Mouse (Mus musculus): Measurements from ENCODE around the gene Pde6h. TPM values are rescaled to one million over a fixed set of nuclear protein-coding genes. Genes with fewer than 3 reads are reported as not detected.

Gene Pde6h
- total RNA-seq, 2 experiments from 2014 or later, result not detected

DNA sequence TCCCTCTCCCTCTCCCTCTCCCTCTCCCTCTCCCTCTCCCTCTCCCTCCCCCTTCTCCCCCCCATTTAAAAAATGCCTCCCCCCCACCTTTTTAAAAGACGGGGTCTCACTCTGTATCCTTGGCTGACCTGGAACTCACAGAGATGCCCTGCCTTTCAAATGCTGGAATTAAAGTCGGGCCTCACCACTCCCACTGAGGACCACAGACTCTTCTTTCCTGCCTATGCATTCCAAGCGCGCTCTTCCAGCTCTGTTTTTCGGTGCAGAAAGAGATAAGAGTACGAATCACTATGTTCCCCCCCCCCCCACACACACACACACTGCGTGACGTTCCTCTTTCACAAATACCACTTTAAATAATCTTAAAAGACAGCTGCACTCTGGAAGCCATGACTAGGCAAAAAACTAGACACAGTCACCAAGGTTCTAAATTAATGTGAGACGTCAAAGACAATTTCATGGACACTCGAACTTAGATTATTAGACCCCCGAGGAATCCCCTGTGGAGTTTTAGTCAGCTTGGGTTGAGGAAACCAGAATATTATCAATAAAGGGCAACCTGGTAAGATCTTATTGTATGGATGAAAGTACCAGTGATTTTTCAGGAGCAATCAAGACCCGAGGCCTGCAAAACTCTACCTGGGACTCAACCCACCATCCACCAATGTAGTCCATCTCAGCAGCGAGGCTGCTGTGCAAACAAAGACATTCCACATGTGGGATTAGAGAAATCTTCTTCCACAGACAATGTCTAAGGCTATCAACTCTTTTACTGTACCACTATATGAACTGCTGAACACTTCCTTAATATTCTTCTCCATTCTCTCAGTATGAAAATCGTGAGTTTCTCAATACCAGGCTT is 15.9 kb downstream of the Pde6h start:
- ATAC-seq (replicated peaks; ENCODE audit: poor library complexity, severe bottlenecking), result peak; percentile 57

DNA sequence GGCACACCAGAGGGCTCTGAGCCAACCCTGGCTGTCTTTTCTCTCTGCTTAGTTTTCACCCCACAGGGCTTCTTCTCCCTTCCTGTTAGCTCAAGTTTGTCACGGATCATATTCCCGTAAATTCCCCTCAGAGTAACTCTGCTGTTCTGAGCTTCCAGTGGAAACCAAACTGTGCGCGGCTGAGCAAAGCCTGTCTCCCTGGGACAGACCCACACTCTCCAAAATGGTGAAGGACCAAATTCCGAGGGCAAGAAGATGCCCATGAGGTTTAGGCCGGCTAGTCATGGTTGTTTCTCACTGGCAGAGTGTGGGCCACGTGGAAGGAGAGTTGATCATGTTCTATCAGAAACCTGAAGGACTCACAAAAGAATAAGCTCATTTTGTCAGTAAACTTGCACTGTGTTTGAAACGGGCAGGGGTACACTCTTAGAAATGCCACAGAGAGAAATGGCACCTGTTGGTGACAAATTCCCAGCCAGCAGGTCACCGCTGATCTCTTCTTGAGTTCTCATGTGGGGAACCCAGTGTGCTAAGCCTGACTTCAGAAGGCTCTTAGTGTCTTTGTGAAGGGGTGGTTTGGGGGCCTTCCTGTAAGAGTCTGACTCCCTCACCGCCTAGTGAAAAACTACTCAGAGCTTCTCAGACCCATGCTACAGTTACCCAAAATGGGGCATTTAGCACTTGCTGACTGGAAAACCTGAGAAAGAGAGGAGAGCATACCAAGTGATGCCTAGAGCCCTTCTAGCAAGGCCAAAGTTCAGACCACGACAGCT is 16.7 kb downstream of the Pde6h start:
- ATAC-seq (replicated peaks; ENCODE audit: poor library complexity, severe bottlenecking), result 0 out of 2 replicates have a peak, but pooled peaks have one; percentile 2

DNA sequence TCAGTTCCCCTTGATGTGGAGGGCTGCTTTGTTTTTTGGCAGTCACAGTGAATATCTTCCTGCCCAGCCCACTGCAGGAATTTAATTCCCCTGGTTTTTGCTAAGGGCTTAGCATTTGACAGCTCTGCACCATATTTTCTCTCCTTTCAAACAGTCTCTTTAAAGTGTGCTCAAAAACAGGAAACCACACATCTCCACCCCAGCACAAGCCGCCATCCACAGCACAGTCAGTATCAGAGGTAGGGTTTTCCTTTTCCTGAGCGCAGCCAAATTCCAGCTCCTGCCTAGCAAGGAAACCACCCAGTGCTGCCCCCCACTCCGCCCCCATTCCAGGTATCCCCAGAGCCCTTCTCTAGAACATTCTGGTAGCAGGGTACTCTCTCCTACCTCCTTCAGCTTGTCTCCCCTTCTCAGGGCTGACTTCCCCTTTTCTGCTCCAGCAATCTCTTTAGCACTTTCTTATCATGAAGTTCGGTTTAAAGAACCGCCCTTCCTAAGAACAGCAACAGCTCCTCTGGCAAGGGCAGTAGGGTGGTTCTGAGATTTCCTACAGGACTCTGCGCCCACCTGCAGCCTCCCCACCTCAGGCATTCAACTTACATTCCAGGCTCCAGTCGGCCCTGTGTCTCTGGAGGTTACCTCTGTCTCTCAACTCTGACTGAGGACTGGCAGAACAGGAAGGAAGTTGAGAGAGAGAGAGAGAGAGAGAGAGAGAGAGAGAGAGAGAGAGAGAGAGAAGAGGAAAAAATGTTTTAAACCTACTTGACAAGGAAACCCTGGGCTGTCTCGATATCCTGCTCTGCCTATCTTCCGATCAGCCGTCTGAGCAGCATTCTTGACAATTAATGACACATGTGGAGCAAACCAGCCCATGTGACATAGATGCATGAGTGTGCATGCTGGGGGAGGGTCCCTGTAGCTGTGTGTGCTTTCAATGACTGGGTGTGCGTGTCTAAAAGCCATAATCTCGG is 17.7 kb downstream of the Pde6h start, which contains the start of gene Arhgdib:
Arhgdib (minus strand) TSS at position 849 of the 971 bp plus-strand sequence.
- peak; percentile 17 for ATAC-seq (replicated peaks; ENCODE audit: poor library complexity, severe bottlenecking)

DNA sequence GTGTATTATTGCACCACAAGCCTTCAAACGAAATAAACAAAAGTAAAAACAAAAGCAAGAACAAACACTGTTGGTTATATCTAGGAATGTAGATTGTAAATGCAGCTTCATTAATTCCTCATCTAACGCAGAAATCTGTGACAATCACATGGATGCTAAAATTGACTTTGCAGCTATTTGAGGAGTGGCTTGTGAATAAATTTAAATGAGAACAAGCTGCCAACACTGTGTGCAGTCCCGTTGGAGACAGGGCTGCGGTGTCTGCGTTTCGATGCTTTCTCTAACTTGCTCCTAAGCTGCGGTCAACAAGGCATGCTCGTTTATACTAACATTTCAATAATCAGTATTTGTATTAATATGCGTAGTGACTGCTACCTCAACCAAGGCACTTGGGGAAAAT is 18.6 kb downstream of the Pde6h start:
- ATAC-seq (replicated peaks; ENCODE audit: poor library complexity, severe bottlenecking), result no peak

DNA sequence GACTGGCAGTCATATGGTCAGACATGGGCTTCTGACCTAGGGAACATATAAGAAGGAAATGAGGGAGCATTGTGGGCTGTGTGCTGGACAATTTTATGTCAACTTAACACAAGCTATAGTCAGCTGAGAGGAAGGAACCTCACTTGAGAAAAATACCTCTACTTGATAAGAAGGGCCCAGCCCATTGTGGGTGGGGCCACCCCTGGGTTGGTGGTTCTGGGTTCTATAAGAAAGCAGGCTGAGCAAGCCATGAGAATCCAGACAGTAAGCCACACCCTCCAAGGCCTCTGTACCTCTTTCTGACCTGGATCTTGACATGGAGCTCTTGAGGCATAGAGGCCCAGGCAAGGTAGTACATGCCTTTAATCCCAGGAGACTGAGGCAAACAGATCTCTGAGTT is 19.8 kb downstream of the Pde6h start:
- ATAC-seq (replicated peaks; ENCODE audit: poor library complexity, severe bottlenecking), result no peak

DNA sequence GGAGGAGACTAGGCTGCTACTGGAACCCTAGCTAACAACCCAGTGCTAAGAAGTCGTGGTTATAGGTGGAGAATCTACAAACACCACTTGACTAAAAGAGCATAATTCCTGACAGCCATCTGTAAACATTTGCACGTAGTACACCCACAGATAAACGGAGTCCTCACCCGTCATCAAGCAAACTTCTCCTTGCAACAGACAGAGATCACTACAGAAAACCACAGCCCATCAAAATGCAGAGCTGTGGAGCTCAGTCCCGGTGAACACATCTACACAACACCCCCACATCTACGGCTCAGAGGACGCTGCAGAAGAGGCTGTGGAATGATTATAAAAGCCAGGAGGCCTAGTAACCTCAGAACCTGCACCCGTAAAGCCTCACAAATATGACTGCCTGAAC is 20.9 kb downstream of the Pde6h start:
- no peak for ATAC-seq (replicated peaks; ENCODE audit: poor library complexity, severe bottlenecking)

DNA sequence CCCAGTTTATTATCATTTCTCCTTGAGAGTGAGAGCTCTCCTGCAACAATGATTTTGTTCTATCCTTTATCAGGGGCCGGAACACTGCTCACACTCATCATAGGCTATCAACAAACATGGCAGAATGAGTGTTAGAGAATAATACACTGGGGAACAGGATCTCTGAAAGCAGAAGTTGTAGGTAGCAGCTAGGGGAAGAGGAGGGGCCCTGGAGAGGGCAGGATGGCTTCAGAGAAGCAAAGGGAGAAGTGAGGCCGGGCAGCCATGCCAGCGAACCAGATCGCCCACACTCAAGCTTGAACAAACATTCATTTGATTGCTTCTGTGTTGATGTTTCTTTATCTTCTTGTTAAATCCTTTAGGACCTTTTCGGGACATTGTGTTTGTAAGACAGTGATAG is 22.6 kb downstream of the Pde6h start:
- peak; percentile 85 for ATAC-seq (replicated peaks; ENCODE audit: poor library complexity, severe bottlenecking)

DNA sequence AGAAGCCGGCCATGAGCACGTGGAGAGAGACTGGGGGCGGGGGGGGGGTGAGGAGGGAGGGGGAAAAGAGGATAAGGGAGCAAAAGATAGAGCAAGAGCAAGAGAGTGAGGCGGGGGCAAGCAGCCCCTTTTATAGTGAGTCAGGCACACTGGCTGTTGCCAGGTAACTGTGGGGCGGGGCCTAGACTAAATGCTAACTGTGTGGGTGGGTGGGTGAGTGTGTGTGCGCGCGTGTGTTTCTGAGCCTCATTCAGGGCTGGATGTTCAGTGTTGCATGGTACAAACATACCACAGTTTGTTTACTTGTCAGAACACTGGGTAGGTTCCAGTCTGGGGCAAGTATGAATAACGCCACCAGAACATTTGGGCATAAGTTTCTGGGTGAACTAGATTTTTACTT is 23.3 kb downstream of the Pde6h start:
- no peak for ATAC-seq (replicated peaks; ENCODE audit: poor library complexity, severe bottlenecking)

DNA sequence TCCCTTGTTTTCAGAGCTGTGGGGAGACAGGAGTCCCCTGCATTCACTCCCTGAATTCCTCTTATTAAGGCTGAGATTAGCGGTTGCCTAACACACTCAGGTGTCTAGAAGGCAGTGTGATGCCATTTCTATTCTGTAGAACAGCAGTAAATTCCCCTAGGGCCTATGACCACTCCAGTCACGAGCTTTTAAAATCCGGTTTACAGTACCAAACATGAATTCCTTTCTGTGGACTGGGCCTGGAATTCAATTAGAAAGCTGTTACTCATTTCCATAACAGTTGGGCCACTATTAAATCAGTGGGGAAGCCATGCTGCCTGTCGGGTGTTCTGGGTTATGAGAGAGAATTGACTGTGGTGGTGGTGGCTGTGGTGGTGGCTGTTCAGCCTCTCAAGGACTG is 24.1 kb downstream of the Pde6h start:
- no peak for ATAC-seq (replicated peaks; ENCODE audit: poor library complexity, severe bottlenecking)

DNA sequence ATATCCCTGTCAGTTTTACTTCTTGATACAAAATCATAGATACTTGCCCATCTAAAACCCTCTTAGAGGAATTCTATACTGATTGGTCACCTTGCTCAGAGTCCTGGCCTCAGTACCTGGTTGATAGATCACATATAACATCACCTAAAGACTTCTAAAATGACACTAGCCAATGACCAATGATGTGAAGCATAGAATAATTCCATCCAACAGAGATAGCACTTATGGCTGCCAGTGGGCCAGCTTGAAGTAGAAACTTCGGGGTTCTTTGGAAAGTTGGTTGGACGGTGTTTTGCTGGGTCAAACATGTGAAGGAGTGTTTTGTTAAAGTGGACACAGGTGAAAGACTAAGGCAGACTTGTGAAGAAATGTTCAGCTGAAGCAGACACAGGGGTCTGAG is 26.5 kb downstream of the Pde6h start:
- ATAC-seq (replicated peaks; ENCODE audit: poor library complexity, severe bottlenecking), result no peak

DNA sequence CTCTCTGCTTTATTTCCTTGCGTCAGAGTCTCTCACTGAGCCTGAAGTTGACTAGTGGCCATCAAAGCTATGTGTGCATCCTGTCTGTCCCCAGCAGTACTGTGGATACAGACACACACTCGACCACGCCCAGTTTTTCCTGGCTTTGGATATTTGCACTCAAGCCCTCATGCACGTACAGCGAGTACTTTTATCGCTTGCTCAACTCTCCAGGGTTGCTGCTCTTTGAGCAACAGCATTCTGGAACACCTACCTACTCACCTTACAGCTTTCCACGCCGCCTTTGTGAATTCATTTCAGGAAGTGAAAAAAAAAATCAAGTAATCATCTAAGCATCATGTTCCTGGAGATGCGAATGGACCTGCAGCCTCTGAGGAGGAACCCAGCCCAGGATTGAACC is 29.3 kb downstream of the Pde6h start:
- ATAC-seq (replicated peaks; ENCODE audit: poor library complexity, severe bottlenecking), result no peak; the same call in 1 of the 2 replicates

DNA sequence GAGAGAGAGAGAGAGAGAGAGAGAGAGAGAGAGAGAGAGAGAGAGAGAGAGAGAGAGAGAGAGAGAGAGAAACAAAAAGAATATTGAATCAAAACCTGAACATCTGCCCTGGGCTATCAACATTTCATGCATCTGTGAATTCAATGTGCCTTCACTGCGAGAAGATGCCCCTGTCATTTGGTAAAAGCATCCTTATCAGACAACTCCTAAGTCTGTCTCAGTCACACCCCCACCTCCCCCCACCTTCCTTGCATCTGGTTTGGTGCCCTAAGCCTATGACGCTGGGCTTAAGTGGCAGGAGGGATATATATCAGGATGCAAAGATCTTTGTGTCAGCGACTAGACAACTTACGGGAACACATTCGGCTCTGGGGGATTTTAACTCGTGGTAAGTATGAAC is 30.6 kb downstream of the Pde6h start:
- ATAC-seq (replicated peaks; ENCODE audit: poor library complexity, severe bottlenecking), result no peak

DNA sequence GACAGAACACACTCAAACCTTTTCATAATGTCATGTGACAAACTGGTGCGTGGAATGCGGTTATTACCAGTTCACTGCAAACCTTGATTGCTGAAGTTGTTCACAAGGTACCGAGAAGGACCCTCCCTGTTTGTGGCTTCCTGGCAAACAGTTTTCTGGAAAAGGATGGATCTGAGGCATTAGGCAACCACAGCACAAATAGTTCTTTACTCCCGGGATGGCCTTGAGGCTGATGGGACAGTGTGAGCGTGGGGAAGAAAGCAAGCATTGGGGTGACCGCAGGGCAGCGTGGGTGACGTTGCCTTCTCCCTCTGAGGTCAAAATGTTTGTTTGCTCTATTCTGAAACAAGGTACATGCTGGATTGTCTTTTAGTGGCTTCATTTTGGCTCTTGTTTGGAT is 31.1 kb downstream of the Pde6h start:
- no peak for ATAC-seq (replicated peaks; ENCODE audit: poor library complexity, severe bottlenecking)

DNA sequence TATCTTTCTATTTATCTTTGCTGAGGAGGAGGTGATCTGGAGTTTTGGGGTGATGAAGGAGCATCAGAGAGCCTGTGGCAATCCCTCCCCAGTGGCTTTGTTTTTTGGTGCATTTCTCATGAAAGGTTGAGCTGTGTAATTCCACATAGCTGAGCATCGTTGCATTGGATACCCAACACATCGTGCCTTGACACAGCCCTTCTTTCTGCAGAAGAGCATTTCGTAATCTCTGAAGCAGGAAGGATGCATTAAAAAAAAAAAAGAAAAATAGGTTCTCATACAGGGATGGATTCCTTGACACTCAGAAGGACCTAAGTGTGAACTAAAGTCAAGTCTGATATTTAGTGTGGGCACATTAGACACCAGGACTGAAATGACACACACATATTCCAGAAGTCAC is 31.6 kb downstream of the Pde6h start:
- peak; percentile 72 for ATAC-seq (replicated peaks; ENCODE audit: poor library complexity, severe bottlenecking)

DNA sequence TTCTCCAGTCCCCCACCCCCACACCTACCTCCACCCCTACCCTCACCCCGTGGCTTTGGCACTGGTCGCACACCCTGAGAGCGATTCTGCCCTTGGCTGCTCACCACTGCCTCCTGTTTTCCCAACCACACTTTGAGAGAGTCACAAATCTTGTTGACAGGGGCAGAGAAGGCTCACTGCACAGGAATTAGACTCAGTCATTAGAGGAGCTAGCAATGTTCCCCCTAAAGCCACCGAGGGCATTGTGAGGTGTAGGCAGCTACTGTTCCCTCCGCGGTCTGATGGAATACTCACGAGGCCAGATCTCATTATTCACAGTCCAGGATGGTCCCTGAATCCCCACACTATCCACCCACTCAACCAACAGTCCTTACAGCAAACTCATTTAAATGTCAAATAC is 33.4 kb downstream of the Pde6h start:
- ATAC-seq (replicated peaks; ENCODE audit: poor library complexity, severe bottlenecking), result no peak

DNA sequence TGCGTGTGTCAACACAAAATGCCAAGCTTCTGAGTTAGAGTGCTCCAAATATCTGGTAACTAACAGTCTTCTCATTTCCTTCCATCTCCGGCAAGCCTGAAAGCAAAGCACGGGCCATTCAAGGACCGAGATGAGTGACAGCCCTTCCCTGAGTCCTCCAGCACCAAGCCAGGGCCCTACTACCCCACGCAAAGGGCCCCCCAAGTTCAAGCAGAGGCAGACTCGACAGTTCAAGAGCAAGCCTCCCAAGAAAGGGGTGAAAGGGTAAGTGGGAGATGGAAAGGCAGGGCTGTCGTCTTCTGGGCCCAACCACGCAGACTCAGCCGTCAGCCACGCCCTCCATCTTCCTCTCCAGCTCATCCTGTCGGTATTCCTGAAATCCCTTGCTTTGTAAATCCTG is 35.5 kb downstream of the Pde6h start:
- no peak for ATAC-seq (replicated peaks; ENCODE audit: poor library complexity, severe bottlenecking)

DNA sequence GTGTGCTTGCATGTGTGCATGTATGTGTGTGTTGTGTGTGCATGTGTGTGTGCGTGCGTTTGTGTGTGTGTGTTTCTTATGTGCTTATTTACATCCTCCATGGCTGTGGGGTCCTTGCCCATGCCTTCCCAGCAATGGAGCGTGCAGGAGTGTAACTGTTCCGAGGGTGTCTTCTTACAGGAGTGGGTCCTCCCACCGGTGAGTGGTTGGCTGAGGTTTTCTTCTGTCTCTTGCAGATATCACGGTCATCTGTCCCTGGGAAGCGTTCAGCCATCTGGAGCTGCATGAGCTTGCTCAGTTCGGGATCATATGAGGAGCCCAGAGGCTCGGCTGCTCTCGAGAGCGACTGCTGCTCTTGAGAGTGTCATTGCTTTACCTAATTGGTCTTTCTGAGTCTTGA is 39.3 kb downstream of the Pde6h start:
- no peak for ATAC-seq (replicated peaks; ENCODE audit: poor library complexity, severe bottlenecking)

DNA sequence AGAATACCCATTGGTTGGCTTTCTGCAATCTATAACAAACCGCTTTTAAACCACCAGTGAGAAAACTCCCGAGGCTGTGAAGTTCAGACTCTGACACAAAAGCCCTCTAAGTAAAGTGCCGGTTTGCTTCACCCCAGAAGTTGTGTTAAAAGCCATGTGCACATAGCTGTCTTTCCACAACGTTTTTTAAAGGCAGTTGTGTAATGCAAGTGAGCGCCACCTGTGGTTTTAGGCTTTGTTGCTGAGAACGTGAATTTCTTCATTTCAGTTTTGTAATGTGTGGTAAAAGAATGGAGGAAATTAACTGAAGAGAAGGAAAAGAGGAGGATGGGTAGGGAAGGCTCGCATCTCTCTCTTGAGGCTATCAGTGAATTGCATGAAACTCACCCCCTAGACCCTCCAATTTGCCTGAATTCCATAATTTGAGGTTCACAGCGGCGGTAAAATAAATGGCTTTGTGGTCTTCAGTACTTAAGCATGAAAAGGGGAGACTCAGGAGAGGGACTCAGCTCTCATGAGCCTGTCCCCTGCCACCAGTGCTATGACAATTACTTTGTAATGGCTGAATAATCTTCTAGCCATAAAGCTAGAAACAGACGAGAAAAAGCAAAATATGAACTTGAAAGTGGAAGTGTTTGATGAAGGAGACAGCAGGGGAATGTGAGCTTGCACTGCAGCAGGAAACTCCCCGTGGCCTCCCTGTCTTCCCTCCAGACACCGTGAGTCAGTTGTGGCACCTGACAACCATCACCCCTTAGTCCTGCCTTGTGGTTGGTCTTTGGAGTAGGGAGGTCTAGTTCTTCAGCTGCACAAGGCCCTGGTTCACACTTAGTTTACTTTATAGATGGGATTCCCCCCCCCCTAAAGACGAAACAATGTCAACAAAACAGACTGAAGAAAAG is 41.2 kb downstream of the Pde6h start:
- peak; percentile 65 for ATAC-seq (replicated peaks; ENCODE audit: poor library complexity, severe bottlenecking)

DNA sequence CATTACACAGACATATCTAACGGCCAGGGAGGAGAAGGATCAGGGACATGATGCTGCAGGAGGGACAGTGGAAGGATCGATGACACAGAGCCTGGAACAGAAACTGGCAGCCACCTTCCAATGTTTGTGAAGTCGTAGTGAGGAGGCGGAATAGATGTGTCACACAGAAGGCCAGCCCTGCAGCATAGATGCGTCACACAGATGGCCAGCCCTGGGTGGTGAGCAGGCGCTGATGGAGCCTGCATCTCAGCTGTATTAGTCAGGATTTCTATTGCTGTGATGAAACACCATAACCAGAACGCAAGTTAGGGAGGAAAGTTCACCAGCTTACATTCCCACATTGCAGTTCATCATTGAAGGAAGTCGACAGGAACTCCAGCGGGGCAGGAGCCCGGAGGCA is 42.3 kb downstream of the Pde6h start:
- ATAC-seq (replicated peaks; ENCODE audit: poor library complexity, severe bottlenecking), result peak; percentile 38
